Mouse (Mus musculus): Measurements from ENCODE around the gene Robo2. TPM values are rescaled to one million over a fixed set of nuclear protein-coding genes. Genes with fewer than 3 reads are reported as not detected.
"Not testable (repeated sequence)": the region's sequence is repeated elsewhere in the genome, so short reads cannot be mapped to it uniquely, and the experiment has no call there.

Gene Robo2
- total RNA-seq, 1 experiment from 2014 or later: not detected

DNA sequence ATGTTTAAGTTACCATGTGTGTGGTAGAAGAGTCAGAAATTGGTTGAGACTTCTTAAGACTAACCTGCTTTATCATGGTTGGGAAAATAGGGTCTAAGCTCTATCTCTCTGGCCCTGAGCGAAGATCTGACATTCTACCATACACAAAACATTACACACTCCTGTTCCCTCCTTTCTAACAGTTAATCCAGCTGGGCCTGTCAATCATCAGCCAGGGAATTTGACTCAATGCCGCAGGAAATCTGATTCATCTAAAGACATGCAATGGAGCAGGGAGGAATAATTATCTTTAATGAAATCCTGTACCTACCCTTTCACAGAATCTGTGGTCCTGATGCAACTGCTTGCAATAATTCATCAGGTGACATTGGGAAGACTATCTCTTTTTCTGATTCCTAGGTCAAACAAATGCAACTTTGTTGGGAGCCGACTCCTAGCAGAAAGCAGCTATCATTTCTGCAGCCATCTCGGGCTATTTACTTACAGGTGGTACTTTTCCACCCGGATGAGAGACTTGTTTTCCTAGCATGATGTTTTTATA is 283.1 kb downstream of the Robo2 start:
- ATAC-seq (ENCODE audit: extremely low read depth, insufficient number of reproducible peaks, low FRiP score, poor library complexity, severe bottlenecking): no peak

- no peak for ATAC-seq (ENCODE audit: extremely low read depth, insufficient number of reproducible peaks, low FRiP score, poor library complexity, severe bottlenecking)
Measured at GRCm38 (mm10) chr16:74113155-74113554, 298.5 kb downstream of the Robo2 start.

DNA sequence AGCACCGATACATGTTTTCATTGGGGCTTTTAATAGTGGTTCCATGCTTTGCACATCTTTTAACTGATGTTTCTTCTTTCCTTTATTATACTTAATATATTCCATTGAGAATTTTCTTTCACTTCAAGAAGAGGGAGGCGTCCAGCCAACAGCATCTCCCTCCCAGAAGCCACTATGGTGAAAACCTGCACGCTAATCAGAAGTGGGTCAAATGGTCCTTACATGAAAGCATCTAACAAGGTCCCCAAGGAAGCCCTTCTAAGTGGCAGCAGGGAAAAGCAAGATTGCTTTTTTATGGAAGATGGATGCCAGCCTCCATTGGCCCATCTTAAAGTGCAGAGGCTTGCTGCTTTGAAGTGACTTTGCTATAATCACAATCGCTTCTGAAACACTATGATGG is 300.5 kb downstream of the Robo2 start:
- ATAC-seq (ENCODE audit: extremely low read depth, insufficient number of reproducible peaks, low FRiP score, poor library complexity, severe bottlenecking): no peak

DNA sequence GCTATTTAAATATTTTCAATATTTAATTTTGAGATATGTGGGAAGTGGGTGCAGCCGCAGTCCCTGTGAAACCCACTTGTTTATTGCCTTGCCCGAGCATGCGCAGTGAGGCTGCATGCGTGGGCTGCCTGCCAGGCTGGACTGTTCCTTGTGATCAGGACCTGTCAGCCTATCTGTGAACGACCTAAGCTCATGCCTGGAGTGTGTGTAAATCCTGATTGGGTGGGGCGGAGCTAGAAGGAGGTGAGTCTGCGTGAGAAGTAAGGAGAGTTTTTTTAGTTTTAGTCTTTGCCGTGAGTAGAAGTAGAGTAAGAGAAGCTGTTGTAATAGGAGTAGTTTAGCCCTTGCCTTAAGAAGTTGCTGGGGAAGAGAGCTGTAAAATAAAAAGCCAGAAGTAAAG is 307.2 kb downstream of the Robo2 start:
- ATAC-seq (ENCODE audit: extremely low read depth, insufficient number of reproducible peaks, low FRiP score, poor library complexity, severe bottlenecking): not testable (repeated sequence)

DNA sequence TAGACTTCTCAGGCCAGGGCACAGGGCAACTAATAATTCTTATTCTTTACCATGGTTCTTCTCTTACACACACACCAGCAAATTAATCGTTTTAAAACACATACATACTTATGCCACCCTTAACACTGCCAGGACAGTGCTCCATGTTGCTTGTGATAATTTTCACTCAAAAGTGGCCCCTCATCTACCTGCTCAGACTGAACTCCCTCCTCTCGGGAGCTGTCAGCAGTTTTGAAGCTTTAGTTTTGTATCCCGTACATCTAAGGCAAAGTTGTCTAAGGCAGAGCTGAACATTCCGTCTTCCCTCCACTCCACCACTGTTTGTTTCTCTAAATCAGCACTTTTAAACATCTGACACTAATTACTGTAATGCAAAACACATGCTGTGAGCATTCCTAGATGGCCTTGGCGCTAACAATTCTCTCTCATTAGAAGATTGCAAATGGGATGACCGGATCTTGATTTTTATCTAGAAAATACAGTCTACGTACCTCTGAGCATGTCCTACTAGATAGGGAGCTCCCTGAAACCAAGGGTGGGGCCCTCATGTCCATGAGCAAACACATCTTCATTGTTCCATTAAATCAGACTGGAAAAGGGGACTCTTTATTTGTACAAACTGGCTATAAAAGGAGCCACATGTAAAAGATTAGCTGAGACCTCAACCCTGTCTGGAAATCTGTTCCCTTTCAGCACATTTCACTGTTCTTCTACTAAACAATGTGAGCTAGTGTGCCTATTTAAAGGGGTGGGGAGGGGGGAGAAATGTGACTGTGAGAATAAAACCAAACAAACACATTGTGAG is 318.4 kb downstream of the Robo2 start:
- ATAC-seq (ENCODE audit: extremely low read depth, insufficient number of reproducible peaks, low FRiP score, poor library complexity, severe bottlenecking): no peak

DNA sequence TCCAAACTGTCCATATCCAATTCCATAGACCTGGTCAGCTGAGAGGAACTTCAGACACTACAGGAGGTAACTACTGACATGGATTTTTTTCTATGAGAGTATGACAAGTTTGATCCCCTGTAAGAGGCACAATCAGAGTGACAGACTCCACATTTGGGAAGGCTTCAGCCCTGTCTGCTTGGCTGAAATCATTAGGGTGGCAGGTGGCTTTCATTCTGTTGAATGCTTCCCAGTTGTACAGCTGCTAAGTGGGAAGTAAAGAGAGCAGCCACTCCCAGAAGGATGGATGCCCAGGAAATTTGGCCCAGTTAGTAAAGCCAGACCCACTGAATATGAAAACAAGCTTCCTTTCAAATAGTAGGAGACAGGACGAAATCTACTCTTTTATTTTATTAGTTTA is 321.7 kb downstream of the Robo2 start:
- ATAC-seq (ENCODE audit: extremely low read depth, insufficient number of reproducible peaks, low FRiP score, poor library complexity, severe bottlenecking): no peak

GRCm38 (mm10) chr16:74084188-74084587 is 327.4 kb downstream of the Robo2 start:
- ATAC-seq (ENCODE audit: extremely low read depth, insufficient number of reproducible peaks, low FRiP score, poor library complexity, severe bottlenecking): no peak

DNA sequence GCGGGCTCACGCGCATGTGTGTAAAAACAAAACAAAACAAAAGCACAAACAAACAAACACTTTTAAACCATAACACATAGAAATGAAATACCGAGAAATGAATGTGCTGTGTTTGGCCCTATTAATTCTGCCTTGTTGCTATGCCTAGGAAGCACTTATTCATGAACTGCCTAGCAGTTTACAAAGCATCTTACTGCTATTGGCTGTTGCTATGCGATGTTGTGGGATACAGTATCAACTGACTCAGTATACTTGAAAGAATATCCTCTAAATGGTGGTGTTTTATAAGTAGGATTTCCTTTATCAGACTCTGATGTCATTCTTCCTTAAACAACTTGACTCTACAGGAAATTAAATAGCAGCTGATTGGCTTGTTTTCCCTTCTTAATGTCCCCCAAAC is 339.0 kb downstream of the Robo2 start:
- no peak for ATAC-seq (ENCODE audit: extremely low read depth, insufficient number of reproducible peaks, low FRiP score, poor library complexity, severe bottlenecking)

DNA sequence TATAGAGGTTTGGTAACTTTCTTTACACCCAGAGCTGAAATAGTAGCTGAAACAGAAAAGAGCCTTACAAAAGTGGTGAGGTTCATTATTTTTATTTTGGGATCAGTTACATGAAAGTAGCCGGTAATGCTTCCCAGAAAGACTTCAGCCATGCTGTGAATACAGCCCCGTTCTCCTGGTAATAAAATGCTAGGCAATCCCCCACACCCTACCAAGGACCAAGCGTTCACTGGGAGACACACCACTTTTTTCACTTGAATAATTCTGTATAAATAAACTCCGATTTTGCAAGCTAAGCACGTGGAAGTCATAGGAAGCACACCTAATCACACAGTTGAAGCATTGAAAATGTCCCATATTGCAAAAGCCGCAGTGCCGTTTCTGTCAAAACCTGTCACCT is 341.0 kb downstream of the Robo2 start:
- ATAC-seq (ENCODE audit: extremely low read depth, insufficient number of reproducible peaks, low FRiP score, poor library complexity, severe bottlenecking): no peak

DNA sequence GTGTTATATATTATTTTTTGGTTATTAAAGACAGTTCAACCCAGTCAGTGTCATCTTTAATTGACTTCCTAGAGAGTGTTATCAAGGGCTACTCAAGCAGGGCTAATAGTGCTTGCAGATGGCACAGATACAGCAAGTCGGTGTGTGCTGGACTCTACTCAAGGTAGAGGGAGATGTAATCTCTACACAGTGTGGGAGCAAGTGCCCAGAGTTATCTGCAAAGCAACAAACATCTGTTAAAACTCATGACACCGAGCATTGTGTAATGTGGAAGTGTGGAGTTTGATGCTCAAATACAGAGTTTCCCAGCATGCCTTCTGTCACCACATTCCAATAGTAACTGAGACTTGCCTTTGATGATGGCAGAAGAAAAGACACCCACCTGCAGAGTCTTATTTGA is 345.7 kb downstream of the Robo2 start:
- ATAC-seq (ENCODE audit: extremely low read depth, insufficient number of reproducible peaks, low FRiP score, poor library complexity, severe bottlenecking): no peak

- no peak for ATAC-seq (ENCODE audit: extremely low read depth, insufficient number of reproducible peaks, low FRiP score, poor library complexity, severe bottlenecking)
Measured at GRCm38 (mm10) chr16:74061951-74062350, 349.7 kb downstream of the Robo2 start.

DNA sequence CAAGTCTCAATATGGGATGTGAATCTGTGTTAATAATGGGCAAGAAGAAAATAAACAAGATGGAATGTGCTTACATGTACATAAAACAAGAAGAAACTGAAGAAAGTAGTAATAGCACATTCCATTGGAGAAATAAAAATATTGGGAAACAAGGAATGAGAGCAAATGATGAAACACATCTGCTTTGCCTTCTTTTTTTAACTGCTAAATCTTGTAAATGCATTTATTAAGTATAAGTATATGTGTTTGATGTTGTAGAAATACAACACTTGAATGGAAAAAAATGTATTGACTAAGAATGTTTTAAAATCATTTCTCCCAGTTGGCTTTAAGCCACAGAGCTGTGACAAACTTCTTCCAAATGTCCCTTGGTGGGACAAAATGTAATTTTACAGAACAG is 350.1 kb downstream of the Robo2 start:
- no peak for ATAC-seq (ENCODE audit: extremely low read depth, insufficient number of reproducible peaks, low FRiP score, poor library complexity, severe bottlenecking)

- no peak for ATAC-seq (ENCODE audit: extremely low read depth, insufficient number of reproducible peaks, low FRiP score, poor library complexity, severe bottlenecking)
Measured at GRCm38 (mm10) chr16:74056886-74057285, 354.7 kb downstream of the Robo2 start.

GRCm38 (mm10) chr16:74056210-74056609 is 355.4 kb downstream of the Robo2 start:
- no peak for ATAC-seq (ENCODE audit: extremely low read depth, insufficient number of reproducible peaks, low FRiP score, poor library complexity, severe bottlenecking)

DNA sequence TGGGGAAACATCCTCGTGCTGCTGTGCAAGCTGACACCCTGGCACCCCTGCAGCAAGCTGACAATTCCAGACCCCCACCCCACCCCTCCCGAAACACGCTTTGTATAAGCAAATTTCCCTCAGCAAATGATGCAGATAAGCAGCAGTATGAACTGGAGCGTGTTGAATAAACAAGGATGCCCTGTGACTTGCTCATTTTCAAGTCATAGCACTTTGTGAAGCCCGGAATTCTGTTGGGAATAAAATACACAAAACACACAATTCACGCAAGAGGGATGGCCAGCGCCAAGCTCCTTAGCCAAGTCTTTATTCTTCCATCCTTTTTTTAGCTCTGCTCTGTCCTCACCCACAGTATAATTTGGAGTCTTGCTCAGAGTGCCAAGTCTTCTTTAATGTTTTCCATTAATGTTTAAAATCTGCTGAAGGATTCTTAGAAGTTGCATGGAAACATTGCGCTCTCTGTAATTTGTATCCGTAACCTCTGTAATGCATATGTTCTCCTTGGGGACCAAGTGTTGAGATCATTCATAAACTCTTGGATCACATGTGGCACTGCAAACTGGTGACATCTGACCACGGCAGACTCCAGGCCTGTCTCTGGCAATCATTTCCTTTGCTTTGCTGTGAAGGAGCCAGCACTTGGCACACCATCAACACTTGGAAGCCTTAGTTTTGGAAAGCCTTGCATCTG is 356.4 kb downstream of the Robo2 start:
- no peak for ATAC-seq (ENCODE audit: extremely low read depth, insufficient number of reproducible peaks, low FRiP score, poor library complexity, severe bottlenecking)

DNA sequence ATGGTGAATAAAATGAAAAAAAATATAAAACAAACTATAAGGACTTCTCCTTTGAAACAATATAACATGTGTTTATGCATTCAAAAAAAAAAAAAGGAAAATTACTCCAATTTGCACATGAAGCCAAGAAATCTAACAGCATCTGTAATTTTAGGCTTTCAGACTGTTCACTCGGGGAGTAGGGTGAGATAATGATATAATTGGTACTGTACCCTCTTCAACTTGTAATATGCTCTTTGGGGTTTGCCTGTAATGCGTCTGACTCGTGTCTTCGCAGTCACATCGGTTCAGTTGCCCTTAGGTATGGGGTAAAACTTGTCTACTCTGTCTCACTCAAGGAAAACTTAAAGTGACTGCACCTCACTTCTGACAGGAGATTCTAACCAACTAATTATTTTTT is 362.2 kb downstream of the Robo2 start:
- ATAC-seq (ENCODE audit: extremely low read depth, insufficient number of reproducible peaks, low FRiP score, poor library complexity, severe bottlenecking): no peak

DNA sequence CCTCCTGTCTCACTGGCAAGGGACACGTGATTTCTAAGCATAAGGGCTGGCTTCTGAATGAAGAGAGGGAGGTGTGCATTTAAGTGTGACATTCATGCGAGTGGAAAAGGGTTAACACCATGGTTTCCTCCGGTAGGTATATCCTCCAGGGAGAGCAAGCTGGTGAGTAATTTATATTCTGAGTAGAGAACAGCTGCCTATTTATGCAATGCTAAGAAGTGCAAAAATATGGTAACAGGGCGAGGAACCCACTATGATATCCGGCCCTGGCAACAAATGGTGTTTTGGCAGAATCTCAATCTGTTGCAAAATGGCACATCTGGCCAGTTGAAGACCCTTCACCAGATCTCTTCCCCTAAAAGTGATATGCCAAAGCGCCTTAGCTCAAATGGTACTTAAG is 362.6 kb downstream of the Robo2 start:
- ATAC-seq (ENCODE audit: extremely low read depth, insufficient number of reproducible peaks, low FRiP score, poor library complexity, severe bottlenecking): no peak

GRCm38 (mm10) chr16:74047232-74047631 is 364.4 kb downstream of the Robo2 start:
- no peak for ATAC-seq (ENCODE audit: extremely low read depth, insufficient number of reproducible peaks, low FRiP score, poor library complexity, severe bottlenecking)

- not testable (repeated sequence) for ATAC-seq (ENCODE audit: extremely low read depth, insufficient number of reproducible peaks, low FRiP score, poor library complexity, severe bottlenecking)
Measured at GRCm38 (mm10) chr16:74040797-74041196, 370.8 kb downstream of the Robo2 start.

- ATAC-seq (ENCODE audit: extremely low read depth, insufficient number of reproducible peaks, low FRiP score, poor library complexity, severe bottlenecking): no peak
Measured at GRCm38 (mm10) chr16:74027822-74028221, 383.8 kb downstream of the Robo2 start.

All from neutrophil, adult 5-6 weeks (primary cell).